Mouse (Mus musculus) megakaryocyte, embryonic 14.5 days (primary cell): ENCODE results near the gene 4921504E06Rik.

ENCODE experiments used
- FLI1 ChIP-seq: IDR thresholded peaks from 2 replicates; pipeline ENCODE4 v1.6.1; 2012; ENCODE audit warnings: low read length, inconsistent platforms, mixed read lengths
- GATA1 ChIP-seq: IDR thresholded peaks from 3 replicates; pipeline ENCODE4 v1.6.1; 2012; ENCODE audit warnings: mixed read lengths, low read length, inconsistent platforms, borderline replicate concordance

GRCm38 (mm10) chr2:19414222-19414965 is 139.3 kb downstream of the 4921504E06Rik start:
- TF ChIP-seq GATA1 (no peak), FLI1 (no peak)
